Mouse (Mus musculus) forebrain, embryonic 10.5 days (tissue): ENCODE measurements around the gene Klri2. TPM values are rescaled to one million over a fixed set of nuclear protein-coding genes. Genes with fewer than 3 reads are reported as not detected.

ENCODE experiments used
- microRNA-seq: library from miRNA; unstranded; fragments of <30 nt; microRNA quantifications from one replicate; pipeline ENCODE4, GENCODE M21; 2017
- polyA plus RNA-seq: library from polyadenylated mRNA; unstranded; fragments of >200 nt; fragmentation: Nextera tagmentation; extraction: Ambion mirVana; gene quantifications from 2 replicates; pipeline ENCODE4 v1.2.1, GENCODE M21; 2016

The Klri2 gene
- polyA plus RNA-seq, 1 experiment from 2014 or later = not detected

Small RNAs within 50 kb of the gene (microRNA-seq; reads per million reads assigned to microRNA genes)
- gene Mir680-1 = not detected

Other genes starting within 250 kb of the Klri2 start
- gene Olr1, start 233.3 kb downstream of the Klri2 start, polyA plus RNA-seq = 0.06 TPM in 1 of 2 replicates, not detected in the other
- gene Tmem52b, start 227.9 kb downstream of the Klri2 start, polyA plus RNA-seq = not detected in 2 replicates
- 40.4 and 43.5 TPM in 2 replicates for gene Gabarapl1, start 207.3 kb downstream of the Klri2 start, polyA plus RNA-seq
- not detected in 2 replicates for gene Klre1, start 162.6 kb downstream of the Klri2 start, polyA plus RNA-seq
- gene Klrd1, start 148.7 kb downstream of the Klri2 start, polyA plus RNA-seq = not detected in 2 replicates
- 0.07 and 0.17 TPM in 2 replicates for gene Klrk1, start 116.6 kb downstream of the Klri2 start, polyA plus RNA-seq
- not detected in 2 replicates for gene Klrc3, start 97.1 kb downstream of the Klri2 start, polyA plus RNA-seq
- gene Klrc2, start 79.8 kb downstream of the Klri2 start, polyA plus RNA-seq = not detected in 2 replicates
- not detected in 2 replicates for gene Klrc1, start 61.5 kb downstream of the Klri2 start, polyA plus RNA-seq
- gene Klri1, start 23.4 kb downstream of the Klri2 start, polyA plus RNA-seq = not detected in 2 replicates
- not detected in 2 replicates for gene Gm156, start 43.8 kb upstream of the Klri2 start, polyA plus RNA-seq
- not detected in 2 replicates for gene Gm17631, start 122.2 kb upstream of the Klri2 start, polyA plus RNA-seq
- gene Klra17, start 136.2 kb upstream of the Klri2 start, polyA plus RNA-seq = not detected in 2 replicates
- not detected in 2 replicates for gene Klra5, start 177.2 kb upstream of the Klri2 start, polyA plus RNA-seq